Mouse (Mus musculus) brain, adult 2 months (tissue): ENCODE results near the gene Rasgef1b.
A peak's percentile ranks its signal among the peaks of the same experiment; 100 is the strongest.

Experiments used
- DNase-seq: peaks from one replicate; pipeline ENCODE4 v3.0.0; 2011; ENCODE audit warnings: low read depth, low spot score

The Rasgef1b gene

DNA sequence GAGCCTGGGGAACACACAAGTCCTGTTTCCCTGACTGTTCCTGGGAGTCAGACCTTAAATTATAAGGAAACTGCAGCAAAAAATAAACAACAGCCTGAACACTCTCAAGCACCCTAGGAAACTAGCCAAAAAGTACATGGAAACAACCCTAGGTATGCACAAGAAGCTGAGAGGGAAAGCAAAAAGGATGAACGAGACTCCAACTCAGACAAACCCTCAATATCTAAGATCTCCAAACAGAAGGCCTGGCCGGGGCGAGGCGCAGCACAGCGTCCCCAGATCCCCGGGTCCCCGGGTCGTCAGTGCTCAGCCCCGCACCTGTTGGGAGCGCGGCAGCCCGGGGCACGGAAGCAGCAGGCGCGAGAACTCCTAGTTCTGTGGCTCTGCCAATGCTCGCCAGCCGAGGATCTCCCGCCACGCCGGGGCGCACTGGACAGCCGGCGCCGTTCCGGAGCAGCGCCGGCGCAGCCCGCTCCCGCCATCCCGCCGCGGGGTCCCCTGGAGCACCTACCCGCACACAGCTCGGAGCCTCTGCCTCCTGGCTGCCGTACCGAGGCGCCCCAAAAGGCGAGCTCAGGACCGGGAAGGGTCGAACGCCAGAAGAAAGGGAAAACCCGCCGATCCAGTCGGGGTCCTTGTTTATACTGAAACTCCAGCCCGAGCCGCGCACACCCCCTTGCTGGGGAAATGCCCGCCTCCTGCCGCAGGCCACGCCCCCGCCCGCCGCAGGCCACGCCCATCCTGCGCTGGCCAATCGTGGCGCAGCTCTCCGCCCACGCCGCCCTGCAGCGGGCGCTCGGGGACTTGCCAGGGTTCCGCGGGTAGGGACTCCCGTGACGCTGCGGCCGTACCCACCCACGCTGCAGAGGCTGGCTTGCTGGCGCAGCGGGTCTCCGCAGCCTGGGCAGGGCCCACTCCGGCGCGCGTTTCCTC is 476.4 kb downstream of the Rasgef1b start:
- peak; percentile 96 for DNase-seq

DNA sequence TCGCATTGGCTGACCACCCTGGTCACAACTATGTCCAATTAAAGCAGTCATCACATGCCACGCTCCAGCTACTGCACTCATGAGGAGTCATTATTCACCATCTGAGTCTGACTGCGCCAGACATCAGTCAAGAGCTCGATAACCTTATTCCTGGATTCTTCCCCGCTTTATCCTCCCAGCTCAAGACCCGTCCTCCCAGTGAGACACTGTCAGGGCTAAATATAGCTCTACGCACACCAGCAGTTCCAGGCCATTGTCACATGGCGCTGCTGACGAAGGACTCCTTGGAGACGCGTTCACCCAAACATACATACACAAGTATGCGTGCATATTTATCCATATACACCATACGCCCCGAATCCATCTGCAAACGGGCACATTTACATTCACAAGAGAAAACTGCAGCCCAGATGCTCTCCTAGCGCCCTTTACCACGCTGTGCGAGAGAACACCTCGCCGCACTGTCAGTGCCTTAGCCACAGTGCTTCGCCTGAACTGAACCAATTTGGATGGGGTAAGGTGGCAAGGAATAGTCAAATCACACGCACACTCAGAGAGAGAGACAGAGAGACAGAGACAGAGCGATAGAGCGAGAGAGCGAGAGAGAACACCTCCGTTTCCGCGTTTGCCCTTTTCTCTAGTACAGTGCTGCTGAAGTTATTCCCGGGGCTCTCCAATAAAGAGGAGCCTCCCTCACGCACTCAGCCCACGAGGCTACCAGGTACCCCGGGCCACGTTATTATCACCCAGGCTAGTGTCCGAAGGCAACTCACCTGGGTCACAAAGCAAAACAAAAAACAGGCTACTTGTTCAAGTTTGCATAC is 477.3 kb downstream of the Rasgef1b start:
- peak; percentile 86 for DNase-seq

DNA sequence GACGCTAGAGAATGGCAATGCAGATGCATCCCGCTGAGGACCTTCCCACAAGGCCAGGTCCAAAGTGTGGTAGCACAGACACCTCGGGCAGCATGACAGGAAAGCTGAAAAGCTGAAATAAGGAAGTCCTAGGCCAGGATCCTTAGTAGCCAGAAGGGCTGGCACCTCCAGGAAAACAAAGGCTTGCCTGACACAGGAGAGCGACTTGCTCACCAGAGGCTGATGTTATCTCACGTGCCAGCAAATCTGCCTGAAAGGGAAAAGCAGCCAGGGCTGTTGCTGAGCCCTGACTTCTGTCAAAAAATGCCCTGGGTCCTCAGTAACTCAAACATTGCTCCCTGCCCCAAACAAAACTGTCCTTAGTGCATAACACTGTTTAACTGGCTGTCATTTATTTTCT is 478.0 kb downstream of the Rasgef1b start:
- DNase-seq: peak; percentile 37

DNA sequence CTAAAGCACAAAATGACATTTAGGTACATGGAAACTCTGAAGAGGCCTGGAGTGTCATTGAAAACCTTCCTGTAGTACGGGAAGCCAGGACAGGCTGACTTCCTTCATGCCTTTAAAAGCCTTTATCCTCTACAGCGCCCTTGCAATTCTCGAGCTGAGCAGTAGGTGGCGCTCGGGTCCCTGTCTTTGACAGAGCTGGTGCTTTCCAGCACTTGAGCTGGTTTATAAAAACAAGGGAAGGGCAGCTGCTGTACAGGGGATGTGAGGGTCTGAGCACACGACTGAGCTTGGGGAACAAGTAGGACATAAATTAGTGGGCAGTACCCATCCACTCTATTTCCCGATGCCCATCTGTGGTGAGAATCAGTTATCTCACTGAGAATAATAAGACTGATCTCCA is 480.4 kb downstream of the Rasgef1b start:
- peak; percentile 94 for DNase-seq

DNA sequence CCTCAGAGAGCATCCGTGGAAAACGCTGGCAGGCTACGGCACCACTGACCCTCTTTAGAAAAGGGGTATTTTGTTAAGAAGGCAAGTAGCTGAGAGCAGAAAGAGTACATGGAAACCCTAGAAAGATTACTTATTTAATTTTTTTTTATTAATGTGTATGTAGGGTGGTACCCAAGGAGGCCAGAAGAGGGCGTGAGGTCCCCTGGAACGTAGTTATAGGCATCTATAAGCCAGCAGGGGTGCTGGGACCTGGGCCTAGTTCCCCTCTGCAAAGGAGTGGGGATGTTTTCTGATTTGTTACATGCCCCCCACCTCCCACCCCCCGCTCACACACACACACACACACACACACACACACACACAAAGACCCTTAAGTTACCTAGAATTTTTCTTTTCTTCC is 480.9 kb downstream of the Rasgef1b start:
- DNase-seq: no peak

DNA sequence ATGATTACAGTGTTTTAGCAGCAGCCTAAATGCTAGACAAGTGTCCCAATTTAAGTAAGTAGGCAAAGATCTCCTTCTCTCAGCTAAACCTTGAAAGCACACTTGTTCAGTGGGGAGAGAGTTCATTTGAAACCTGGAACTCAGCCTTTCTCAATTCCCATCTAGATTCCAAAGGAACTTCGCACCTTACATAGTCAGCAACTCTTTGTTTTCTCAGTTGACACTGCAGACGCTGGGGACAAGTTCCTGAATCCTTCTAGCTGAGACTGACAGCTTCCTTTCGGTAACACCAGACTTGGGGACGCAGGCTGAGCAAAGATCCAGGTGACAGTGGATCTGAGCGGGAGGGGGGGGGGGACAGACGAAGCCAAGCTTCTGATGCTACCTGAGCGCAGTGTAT is 481.4 kb downstream of the Rasgef1b start:
- no peak for DNase-seq

DNA sequence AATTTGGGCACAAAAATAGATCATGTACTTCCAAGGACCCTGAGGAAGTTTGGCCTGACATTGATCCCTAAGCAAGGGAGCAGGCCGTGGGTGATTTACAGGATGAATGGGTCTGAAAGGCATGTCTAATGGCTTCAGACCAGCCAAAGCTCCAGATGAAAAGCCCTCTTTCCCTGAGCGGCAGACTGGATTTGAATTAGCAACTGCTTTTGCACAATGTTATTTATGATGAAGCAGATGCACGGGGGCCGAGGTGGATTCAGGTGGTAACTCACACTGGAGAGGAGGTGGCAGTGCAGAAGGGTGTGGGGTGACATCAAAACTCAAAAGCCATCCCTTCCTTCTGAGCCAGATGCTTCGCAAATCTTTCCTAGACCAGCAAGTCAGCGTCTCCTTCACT is 481.9 kb downstream of the Rasgef1b start:
- DNase-seq: peak; percentile 84

DNA sequence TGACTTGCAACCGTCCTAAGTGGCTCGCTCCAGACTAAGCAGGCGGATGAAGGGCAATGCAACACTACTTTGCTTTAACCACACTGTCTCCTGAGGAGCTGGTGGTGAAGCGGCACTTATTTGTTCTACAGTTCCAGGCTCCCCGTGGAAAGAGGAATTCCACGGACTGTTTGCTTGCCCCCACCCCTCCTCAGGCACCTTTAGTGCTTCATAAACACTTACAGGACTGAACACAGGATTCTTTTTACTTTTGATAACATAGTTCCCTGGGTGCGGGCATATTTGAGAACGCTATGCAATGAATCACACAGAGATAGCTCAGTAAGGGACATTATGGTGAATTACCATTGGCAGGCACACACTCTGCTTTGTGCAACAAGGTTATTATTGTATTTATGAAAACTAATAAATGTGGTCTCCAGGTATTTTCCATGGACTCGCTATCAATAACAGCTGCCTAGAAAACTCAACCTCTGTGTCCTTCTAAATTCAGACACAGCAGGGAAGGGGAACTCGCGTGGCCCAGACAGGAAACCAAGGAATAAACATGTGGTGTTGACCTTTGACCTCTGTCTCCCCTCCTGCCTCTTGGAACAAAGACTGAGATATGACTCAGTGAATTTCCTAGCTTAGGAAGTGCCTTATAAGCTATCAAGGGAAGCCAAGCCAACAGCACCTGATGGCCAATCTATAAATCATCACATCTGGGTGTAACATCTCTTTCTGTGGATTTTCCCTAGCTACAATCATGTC is 486.7 kb downstream of the Rasgef1b start:
- no peak for DNase-seq

DNA sequence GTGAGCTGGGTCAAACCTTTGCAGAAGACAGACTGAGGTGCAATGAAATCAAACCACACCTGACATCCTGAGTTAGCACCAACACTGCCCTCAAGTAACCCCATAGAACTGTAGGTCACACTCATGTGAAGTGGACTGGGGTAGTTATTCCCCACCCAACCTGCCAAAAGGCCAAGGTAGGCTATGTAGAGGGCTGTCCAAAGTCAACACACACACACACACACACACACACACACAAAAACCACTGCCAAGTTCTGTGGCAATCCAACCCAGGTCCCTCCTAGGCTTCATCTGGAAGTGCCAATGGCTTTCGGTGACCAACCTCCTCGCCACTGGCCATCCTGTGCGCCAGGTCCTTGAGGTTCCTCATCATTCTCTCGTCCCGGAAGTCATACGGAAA is 488.4 kb downstream of the Rasgef1b start:
- no peak for DNase-seq

DNA sequence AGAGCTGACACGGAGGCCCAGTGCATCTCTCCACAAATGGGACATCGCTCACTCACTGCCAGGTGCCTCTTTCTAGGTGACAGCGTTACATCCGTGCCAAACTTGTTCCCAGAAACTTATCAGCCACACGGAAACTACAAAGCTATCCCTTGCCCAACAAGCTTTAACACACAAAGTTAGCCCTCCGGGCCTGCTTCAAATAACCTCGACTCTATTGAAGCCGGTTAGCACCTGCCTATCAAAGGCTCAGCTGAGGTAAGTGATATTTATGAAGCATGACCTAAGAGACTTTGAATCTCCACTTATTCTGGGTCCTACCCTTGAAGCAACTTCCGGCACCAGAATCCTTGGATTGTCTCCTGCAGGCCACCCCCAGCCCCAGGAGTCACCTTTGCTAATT is 489.2 kb downstream of the Rasgef1b start:
- DNase-seq: no peak

DNA sequence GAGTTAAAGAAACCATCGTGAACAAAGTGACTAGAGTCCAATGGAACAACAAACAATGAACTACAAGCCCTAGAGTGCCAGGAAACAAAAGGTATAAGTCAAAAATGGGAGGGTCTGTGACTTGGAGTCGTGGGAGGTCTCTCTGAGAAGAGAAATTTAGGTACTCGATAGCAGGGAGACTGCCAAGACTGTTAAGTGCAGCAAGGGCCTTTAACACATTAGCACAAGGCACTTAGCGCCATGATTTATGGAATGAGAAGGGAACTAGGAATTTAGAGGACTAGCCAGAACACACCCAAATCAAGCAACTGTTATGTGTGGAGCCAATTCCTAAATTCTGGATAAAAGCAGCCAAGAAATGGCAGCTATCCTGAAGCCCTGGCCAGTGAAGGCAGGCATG is 490.7 kb downstream of the Rasgef1b start:
- no peak for DNase-seq

DNA sequence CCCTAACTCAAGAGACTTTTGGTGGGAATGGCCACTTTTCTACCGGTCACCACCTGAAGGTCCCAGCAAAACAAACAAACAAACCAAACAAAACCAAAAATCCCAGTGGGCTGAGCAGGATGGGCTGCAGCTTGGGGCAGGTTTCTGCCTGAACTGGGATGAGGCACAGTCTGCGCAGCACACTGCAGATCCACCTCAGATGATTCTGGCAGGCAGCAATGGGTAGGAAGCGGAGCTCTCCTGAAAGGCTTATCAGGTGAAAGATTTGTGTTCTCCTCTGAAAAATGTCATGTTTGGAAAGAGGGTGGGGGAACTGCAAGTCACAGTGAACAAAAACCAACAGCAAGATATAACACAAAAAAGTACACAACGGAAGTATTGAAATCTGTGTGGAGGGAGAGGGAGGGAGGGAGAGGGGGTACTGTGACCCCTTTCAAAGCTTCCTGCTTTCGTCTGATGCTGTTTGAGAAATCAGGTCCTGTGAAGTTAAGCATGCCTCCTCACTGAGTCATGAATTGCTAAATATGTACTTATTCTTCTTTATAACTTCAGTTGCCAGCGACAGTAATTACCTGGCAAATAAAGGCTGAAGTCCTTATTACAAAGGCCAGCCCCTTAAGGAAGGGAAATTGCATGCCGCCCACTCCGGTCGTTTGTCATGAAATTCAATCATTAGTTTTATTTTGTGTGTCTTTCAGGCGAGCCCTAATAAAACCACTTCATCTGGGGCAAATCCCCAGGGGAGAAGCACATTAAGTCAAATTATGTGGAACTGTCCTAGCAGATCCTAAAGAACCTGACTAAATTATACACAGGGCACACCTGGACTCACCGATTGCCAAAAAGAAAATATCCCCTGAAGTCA is 491.7 kb downstream of the Rasgef1b start:
- no peak for DNase-seq

DNA sequence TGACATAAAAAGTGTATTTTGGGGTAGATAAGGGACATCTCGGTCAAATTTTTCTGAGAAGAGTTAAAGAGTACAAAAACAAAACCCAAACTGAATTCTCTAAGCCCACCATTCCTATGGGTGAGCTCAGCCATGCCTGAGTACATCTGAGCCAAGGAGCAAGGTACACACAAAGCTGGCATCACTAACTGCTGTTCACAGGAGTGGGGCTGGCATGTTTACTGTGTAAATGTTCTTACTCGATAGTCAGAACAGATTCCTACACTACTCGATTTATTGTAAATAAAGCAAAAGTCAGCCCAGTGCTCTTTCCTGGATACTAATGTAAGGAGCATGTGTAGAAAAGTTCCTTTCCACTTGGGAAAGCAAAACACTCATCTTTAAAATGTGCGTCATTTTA is 492.4 kb downstream of the Rasgef1b start:
- no peak for DNase-seq

DNA sequence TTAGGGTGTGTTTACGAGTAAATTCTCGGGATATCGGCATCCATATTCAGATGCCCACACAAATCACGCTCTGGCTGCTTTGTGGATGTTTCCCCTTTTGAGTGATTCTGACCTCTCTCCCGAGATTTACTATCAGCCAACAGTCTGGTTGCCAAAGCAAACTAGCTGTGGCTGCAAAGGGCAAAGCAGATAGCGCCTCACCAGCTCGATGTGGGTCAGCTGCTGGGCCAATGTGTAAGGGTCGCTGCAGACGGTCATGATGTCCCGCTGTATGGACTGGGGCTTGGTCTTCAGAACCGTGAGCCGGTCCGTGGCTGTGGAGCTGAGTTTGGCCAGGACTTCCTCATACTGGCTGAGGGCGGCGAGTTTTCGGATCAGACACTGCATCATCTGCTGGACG is 494.6 kb downstream of the Rasgef1b start:
- DNase-seq: no peak

DNA sequence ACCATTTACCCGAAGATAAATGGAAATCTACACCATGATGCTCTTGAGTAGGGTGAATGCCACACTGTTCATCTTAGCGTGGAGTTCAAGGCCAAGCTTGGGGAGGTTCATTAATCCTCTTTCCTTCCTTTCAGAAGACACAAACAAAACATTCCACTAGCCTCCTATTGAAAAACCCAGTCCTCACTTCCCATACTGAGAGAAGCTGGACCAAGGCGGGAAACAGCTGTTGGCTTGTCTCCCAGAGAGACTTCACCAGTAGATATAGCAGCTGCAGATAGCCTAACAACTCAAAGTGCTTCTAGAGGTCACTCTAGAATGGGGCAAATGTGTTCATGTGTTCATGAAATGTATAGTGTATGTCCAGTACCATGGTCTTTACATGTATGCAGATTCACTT is 495.7 kb downstream of the Rasgef1b start:
- no peak for DNase-seq

DNA sequence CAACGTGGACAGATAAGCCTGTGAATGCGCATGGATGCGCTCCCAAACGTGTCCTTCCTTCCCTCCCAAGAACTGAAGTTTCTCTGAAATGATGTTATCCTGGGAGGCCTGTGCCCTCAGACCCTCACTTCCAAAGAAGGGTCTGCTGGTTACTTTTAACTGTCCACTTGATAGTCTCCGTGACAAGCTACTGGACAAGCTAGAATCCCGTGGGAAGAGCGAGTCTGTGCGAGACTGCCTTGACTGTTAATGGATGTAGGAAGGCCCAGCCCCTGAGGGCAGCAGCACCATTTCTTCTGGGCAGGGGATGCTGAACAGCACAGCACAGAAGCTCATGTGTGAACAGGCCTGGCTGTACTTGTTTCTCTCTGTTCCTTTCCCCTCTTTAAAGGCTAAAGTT is 496.5 kb downstream of the Rasgef1b start:
- DNase-seq: no peak

DNA sequence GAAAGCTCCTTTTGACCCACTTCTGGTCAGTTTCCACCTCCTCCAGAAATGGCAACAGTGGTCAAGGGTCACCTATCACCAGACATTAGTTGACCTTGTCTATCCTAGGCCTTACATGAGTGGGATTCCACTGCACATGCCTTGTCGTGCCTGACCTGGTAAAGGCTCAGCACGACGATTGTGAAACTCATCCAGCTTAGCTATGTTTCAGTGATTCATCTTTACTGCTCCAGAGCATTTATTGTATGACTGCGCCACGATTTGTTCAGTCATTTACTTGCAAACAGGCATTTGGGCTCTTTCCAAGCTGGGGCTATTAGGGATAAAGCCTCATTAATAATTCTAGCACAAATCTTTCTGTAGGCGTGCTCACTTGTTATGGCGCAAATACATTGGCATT is 498.4 kb downstream of the Rasgef1b start:
- DNase-seq: peak; percentile 50

DNA sequence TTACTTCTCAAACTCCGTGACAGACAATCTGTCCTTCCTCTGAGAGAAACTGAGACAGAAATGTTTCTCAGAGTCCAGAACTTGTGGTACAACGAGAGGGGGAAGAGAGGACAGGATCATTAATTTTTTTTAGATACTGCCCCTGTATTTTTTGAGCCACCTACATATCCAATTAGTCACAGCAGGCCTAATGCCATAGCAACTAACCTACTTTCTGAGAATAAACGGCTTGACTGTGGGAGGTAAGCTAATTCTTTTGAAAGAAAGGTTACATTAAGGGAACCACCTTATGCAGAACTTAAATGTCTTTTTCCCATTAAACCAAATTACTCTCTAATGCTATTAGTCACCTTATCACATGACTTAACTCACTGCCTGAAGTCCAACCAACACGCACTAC is 501.5 kb downstream of the Rasgef1b start:
- DNase-seq: peak; percentile 61

DNA sequence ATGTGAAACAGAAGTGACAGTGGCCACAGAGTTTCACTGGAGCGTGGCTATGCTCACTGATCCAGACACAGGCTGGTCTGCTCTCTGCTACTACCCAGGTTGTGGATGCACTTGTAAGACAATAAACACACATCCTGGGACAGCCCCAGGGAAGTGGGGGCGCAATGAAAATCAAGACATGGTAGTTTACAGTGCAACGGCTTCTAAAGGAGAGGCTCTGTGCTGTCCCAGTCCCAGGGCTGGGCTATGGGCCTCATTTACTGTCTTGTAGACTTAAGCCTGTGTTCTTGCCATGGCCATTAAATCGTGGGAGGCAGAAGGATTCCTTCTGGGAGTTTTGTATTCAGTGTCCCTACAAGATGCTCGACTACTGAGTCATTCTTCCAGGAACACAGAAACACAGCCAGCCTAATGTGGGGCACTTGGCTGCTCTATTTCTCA is 504.3 kb downstream of the Rasgef1b start:
- DNase-seq: peak; percentile 80

DNA sequence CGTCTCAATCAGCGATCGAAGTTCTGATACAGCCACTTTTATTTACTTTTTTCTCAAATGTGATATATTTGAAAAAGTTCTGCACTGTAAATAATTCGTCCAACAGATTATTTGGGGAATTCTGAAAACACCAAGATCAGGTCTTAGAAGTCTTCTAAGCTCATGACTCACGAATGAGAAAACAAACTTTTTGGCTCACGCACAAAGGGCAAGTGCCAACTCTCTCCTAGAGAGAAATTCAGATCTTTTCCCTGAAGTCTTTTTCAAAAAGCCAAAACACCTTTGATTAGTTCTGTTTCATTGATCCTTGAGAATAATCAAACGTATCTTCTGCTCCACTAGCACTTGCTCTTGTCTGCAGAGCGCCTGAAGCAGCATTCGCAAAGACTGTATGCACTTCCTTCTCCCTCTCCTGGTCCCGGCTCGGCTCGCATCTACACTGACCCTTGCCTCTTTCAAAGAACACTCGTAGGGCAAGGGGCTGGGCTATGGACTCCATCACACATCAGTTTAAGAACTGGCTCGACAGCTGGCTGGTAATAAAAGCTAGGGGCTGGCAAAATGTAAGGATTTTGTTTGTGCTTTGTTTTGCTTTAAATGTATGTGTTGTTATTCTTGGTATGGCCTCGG is 504.9 kb downstream of the Rasgef1b start:
- DNase-seq: no peak

DNA sequence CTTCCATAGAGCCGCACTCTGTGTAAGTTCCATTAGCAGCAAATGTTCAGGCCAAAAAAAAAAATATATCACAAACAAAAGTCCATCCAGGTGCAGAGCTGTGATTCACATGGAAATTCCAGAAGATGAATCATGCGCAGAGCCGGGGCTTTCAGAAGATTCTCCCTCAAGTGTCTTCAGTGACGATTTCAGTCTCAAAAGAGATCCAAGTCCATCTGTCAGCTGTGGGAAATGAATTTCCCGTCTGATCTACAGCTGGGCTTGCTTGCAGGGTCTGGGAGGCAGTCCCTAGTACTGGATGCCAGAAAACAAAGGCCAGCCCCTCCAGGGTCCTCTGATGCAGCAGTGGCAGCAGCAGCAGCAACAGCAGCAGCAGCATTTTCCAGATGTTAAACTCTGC is 510.5 kb downstream of the Rasgef1b start:
- peak; percentile 76 for DNase-seq
